Mouse (Mus musculus): Measurements from ENCODE around the gene Cfap57.

The Cfap57 gene

GRCm38 (mm10) chr4:118620279-118620966 lies at the start of gene Cfap57, which contains the start of gene Ebna1bp2:
TSS of gene Cfap57 (minus strand) at chr4:118620777.
TSS of gene Ebna1bp2 (plus strand) at chr4:118620799.
- DNase-seq: peak; percentile 94 to 95

GRCm38 (mm10) chr4:118658652-118659051 lies 38.1 kb upstream of the Cfap57 start, which contains the start of gene Olfr62:
TSS of gene Olfr62 (plus strand) at chr4:118658952.
- no peak for DNase-seq

- peak; percentile 76 to 77 for DNase-seq
These were observed 24.7 kb upstream of the Cfap57 start for GRCm38 (mm10) chr4:118645234-118645633.

- DNase-seq: no peak
These were observed 22.0 kb upstream of the Cfap57 start for GRCm38 (mm10) chr4:118642346-118643190.

- DNase-seq: no peak
These were observed 9.7 kb upstream of the Cfap57 start for GRCm38 (mm10) chr4:118630261-118630660.

GRCm38 (mm10) chr4:118621781-118622180 lies 1.2 kb upstream of the Cfap57 start:
- DNase-seq: no peak

- DNase-seq: no peak
These were observed 367 bp upstream of the Cfap57 start for GRCm38 (mm10) chr4:118620967-118621320.

GRCm38 (mm10) chr4:118615412-118615811 lies 5.2 kb downstream of the Cfap57 start:
- no peak for DNase-seq

- peak; percentile 52 for DNase-seq
These were observed 8.0 kb downstream of the Cfap57 start for GRCm38 (mm10) chr4:118612619-118613018.

- DNase-seq: no peak
These were observed 10.7 kb downstream of the Cfap57 start for GRCm38 (mm10) chr4:118609836-118610235.

GRCm38 (mm10) chr4:118604065-118604464 lies 16.5 kb downstream of the Cfap57 start:
- no peak for DNase-seq

- no peak for DNase-seq
These were observed 30.8 kb downstream of the Cfap57 start for GRCm38 (mm10) chr4:118589733-118590130.

- DNase-seq: no peak
These were observed 31.4 kb downstream of the Cfap57 start for GRCm38 (mm10) chr4:118589053-118589732.

GRCm38 (mm10) chr4:118582629-118583028 lies 37.9 kb downstream of the Cfap57 start:
- peak; percentile 7 to 8 for DNase-seq

GRCm38 (mm10) chr4:118581508-118581907 lies 39.1 kb downstream of the Cfap57 start:
- no peak for DNase-seq

GRCm38 (mm10) chr4:118579313-118579712 lies 41.3 kb downstream of the Cfap57 start:
- DNase-seq: peak; percentile 37 to 51

GRCm38 (mm10) chr4:118576097-118576496 lies 44.5 kb downstream of the Cfap57 start:
- DNase-seq: peak; percentile 80

GRCm38 (mm10) chr4:118571441-118571840 lies 49.1 kb downstream of the Cfap57 start:
- no peak for DNase-seq

- no peak for DNase-seq
These were observed 51.3 kb downstream of the Cfap57 start for GRCm38 (mm10) chr4:118569320-118569719.

GRCm38 (mm10) chr4:118568709-118569108 lies 51.9 kb downstream of the Cfap57 start:
- DNase-seq: no peak

- peak; percentile 43 to 49 for DNase-seq
These were observed 54.4 kb downstream of the Cfap57 start for GRCm38 (mm10) chr4:118566161-118566676.

GRCm38 (mm10) chr4:118564926-118565279 lies 55.7 kb downstream of the Cfap57 start:
- no peak for DNase-seq
